Mouse (Mus musculus): ENCODE data around the gene Gigyf1.

The Gigyf1 gene

GRCm38 (mm10) chr5:137518436-137518835, at the start of gene Gigyf1:
Gene Gigyf1 (plus strand): TSS chr5:137518548.
- DNase-seq: no peak

GRCm38 (mm10) chr5:137472252-137472904, 46.0 kb upstream of the Gigyf1 start:
- DNase-seq: no peak

- no peak for DNase-seq
Observed at GRCm38 (mm10) chr5:137474351-137474750, 44.0 kb upstream of the Gigyf1 start.

- no peak for DNase-seq
Observed at GRCm38 (mm10) chr5:137476964-137477363, 41.4 kb upstream of the Gigyf1 start, which contains the start of gene Zan. Gene Zan (minus strand): TSS chr5:137477064.

GRCm38 (mm10) chr5:137481138-137481537, 37.2 kb upstream of the Gigyf1 start:
- peak; percentile 82 for DNase-seq

GRCm38 (mm10) chr5:137481897-137482296, 36.5 kb upstream of the Gigyf1 start:
- DNase-seq: peak; percentile 42

- no peak for DNase-seq
Observed at GRCm38 (mm10) chr5:137485071-137485850, 33.1 kb upstream of the Gigyf1 start.

GRCm38 (mm10) chr5:137485851-137486155, 32.5 kb upstream of the Gigyf1 start:
- no peak for DNase-seq

GRCm38 (mm10) chr5:137487616-137488015, 30.7 kb upstream of the Gigyf1 start:
- no peak for DNase-seq

- peak; percentile 24 for DNase-seq
Observed at GRCm38 (mm10) chr5:137491559-137491958, 26.8 kb upstream of the Gigyf1 start.

GRCm38 (mm10) chr5:137493831-137494230, 24.5 kb upstream of the Gigyf1 start:
- DNase-seq: no peak

GRCm38 (mm10) chr5:137500186-137500585, 18.2 kb upstream of the Gigyf1 start:
- no peak for DNase-seq

GRCm38 (mm10) chr5:137501709-137502666, 16.4 kb upstream of the Gigyf1 start, which contains the start of gene Pop7:
Gene Pop7 (minus strand): TSS chr5:137502518.
- DNase-seq: peak; percentile 99

- peak; percentile 82 for DNase-seq
Observed at GRCm38 (mm10) chr5:137502667-137503110, 15.7 kb upstream of the Gigyf1 start.

- DNase-seq: no peak
Observed at GRCm38 (mm10) chr5:137504041-137504440, 14.3 kb upstream of the Gigyf1 start.

- DNase-seq: peak; percentile 77
Observed at GRCm38 (mm10) chr5:137510014-137510501, 8.3 kb upstream of the Gigyf1 start.

- peak; percentile 41 for DNase-seq
Observed at GRCm38 (mm10) chr5:137510573-137511390, 7.6 kb upstream of the Gigyf1 start.

- DNase-seq: no peak
Observed at GRCm38 (mm10) chr5:137511706-137512105, 6.6 kb upstream of the Gigyf1 start.

GRCm38 (mm10) chr5:137512847-137513794, 5.2 kb upstream of the Gigyf1 start:
- peak; percentile 43 for DNase-seq

GRCm38 (mm10) chr5:137513951-137514721, 4.2 kb upstream of the Gigyf1 start:
- DNase-seq: no peak
